ENCODE assay signal across 15 mouse cellular contexts in genomic region chr13:43830892-43831673, GRCm38 (mm10). TPM values are rescaled to one million over a fixed set of nuclear protein-coding genes. Genes with fewer than 3 reads are reported as not detected.
DNase-seq lines count a peak whose midpoint lies in the region; ATAC-seq and TF ChIP-seq lines count a peak whose summit lies in the region.
"Had no signal": no experiment of that assay in that cellular context is flagged by ENCODE, and none has a peak within 500 bp of the region (broad histone marks: within the 10 kb centered on the region; RNA-seq: fewer than 3 reads in every experiment).

No protein-coding gene starts in this region.

- no peak overlapping the region for H3K4me2 ChIP-seq in kidney, embryonic 14.5 days (replicated peaks; ENCODE audit: low read depth, low read length)
- no peak overlapping the region for H3K4me2 ChIP-seq in kidney, embryonic 16.5 days (replicated peaks; ENCODE audit: low read depth, low read length)
- no peak overlapping the region for H3K4me2 ChIP-seq in forebrain, embryonic 13.5 days
- H3K4me2 ChIP-seq in lung, postnatal 0 days (replicated peaks; ENCODE audit: low read depth, low read length) = no peak overlapping the region
- H3K4me2 ChIP-seq: heart, embryonic 15.5 days; liver, embryonic 11.5 days had no signal

- no peaks in the 10 kb centered on the region for H3K36me3 ChIP-seq in kidney, adult 2 months (ENCODE audit: control insufficient read depth, insufficient read depth, low read length)
- no peaks in the 10 kb centered on the region for H3K36me3 ChIP-seq in kidney, embryonic 14.5 days (ENCODE audit: control insufficient read depth, insufficient read depth, low read length)
- H3K36me3 ChIP-seq in kidney, embryonic 16.5 days (ENCODE audit: insufficient read depth, low read length) = no peaks in the 10 kb centered on the region
- H3K36me3 ChIP-seq in forebrain, embryonic 13.5 days (ENCODE audit: poor library complexity, severe bottlenecking) = no peaks in the 10 kb centered on the region
- no peaks in the 10 kb centered on the region for H3K36me3 ChIP-seq in lung, postnatal 0 days (ENCODE audit: insufficient read depth, low read length)
- H3K36me3 ChIP-seq: heart, embryonic 15.5 days; midbrain, embryonic 10.5 days had no signal

- no peak overlapping the region for H3K27ac ChIP-seq in kidney, adult 2 months (ENCODE audit: insufficient read depth, low read depth, low read length)
- no peak overlapping the region for H3K27ac ChIP-seq in kidney, embryonic 14.5 days (ENCODE audit: low read depth, low read length)
- H3K27ac ChIP-seq in kidney, embryonic 16.5 days (ENCODE audit: low read length) = no peak overlapping the region
- H3K27ac ChIP-seq in forebrain, embryonic 13.5 days = no peak overlapping the region
- H3K27ac ChIP-seq in lung, postnatal 0 days (ENCODE audit: low read length) = no peak overlapping the region
- H3K27ac ChIP-seq: heart, embryonic 15.5 days; midbrain, embryonic 10.5 days had no signal

- H3K9ac ChIP-seq in kidney, embryonic 14.5 days (ENCODE audit: low read depth, low read length) = no peak overlapping the region
- H3K9ac ChIP-seq in kidney, embryonic 16.5 days (replicated peaks; ENCODE audit: low read length) = no peak overlapping the region
- no peak overlapping the region for H3K9ac ChIP-seq in forebrain, embryonic 13.5 days
- H3K9ac ChIP-seq in lung, postnatal 0 days (replicated peaks; ENCODE audit: low read depth) = no peak overlapping the region
- H3K9ac ChIP-seq: heart, embryonic 15.5 days had no signal

- DNase-seq in kidney, adult 2 months = peak; percentile 4
- peak; percentile 66 for DNase-seq in gastrocnemius, postnatal 25 days
- peak; percentile 14 to 21 for DNase-seq in thymus, postnatal 10 days (ENCODE audit: low spot score in 2 of 2)
- no peak for DNase-seq in lung, postnatal 0 days (ENCODE audit: low spot score)
- no peak for DNase-seq in adrenal gland, postnatal 14 days
- DNase-seq: cerebellum, adult 8-10 months; embryo, embryonic 11 days; lung, postnatal 14 days had no signal

- no peaks in the 10 kb centered on the region for H3K9me3 ChIP-seq in kidney, embryonic 14.5 days (ENCODE audit: control insufficient read depth, low read length)
- no peaks in the 10 kb centered on the region for H3K9me3 ChIP-seq in kidney, embryonic 16.5 days (ENCODE audit: low read length)
- H3K9me3 ChIP-seq in forebrain, embryonic 13.5 days (replicated peaks) = no peaks in the 10 kb centered on the region
- H3K9me3 ChIP-seq in lung, postnatal 0 days (ENCODE audit: low read length) = no peaks in the 10 kb centered on the region
- H3K9me3 ChIP-seq: heart, embryonic 15.5 days; midbrain, embryonic 10.5 days had no signal

- no peak overlapping the region for H3K4me3 ChIP-seq in kidney, adult 2 months (ENCODE audit: insufficient read depth, low read depth, low read length)
- no peak overlapping the region for H3K4me3 ChIP-seq in kidney, embryonic 14.5 days (ENCODE audit: low read length)
- no peak overlapping the region for H3K4me3 ChIP-seq in kidney, embryonic 16.5 days (ENCODE audit: low read length)
- no peak overlapping the region for H3K4me3 ChIP-seq in forebrain, embryonic 13.5 days
- H3K4me3 ChIP-seq in lung, postnatal 0 days (ENCODE audit: low read depth, low read length) = no peak overlapping the region
- H3K4me3 ChIP-seq: heart, embryonic 15.5 days; midbrain, embryonic 10.5 days had no signal

- ATAC-seq in kidney, embryonic 14.5 days (ENCODE audit: low FRiP score, low TSS enrichment) = no peak
- peak; percentile 80 for ATAC-seq in kidney, embryonic 16.5 days (ENCODE audit: low FRiP score, low TSS enrichment)
- ATAC-seq in forebrain, embryonic 13.5 days = no peak
- no peak for ATAC-seq in lung, postnatal 0 days
- ATAC-seq: inflammation-experienced regulatory T-cells, adult 6 months had no signal

- 65% methylated on average over 8 of the region's 8 CpGs for WGBS in kidney, adult 2 months
- WGBS in kidney, embryonic 14.5 days = 73% methylated on average over 8 of the region's 8 CpGs
- WGBS in kidney, embryonic 16.5 days = 59% methylated on average over 8 of the region's 8 CpGs
- 92% methylated on average over 8 of the region's 8 CpGs for WGBS in forebrain, embryonic 13.5 days
- WGBS in lung, postnatal 0 days = 77% methylated on average over 8 of the region's 8 CpGs

- H3K27me3 ChIP-seq in kidney, adult 2 months (replicated peaks; ENCODE audit: control insufficient read depth, insufficient read depth, low read length) = no peaks in the 10 kb centered on the region; the same call in 1 of the 2 replicates
- H3K27me3 ChIP-seq in kidney, embryonic 14.5 days (ENCODE audit: control insufficient read depth, insufficient read depth, low read length) = no peaks in the 10 kb centered on the region
- H3K27me3 ChIP-seq in kidney, embryonic 16.5 days (ENCODE audit: insufficient read depth, low read length) = no peaks in the 10 kb centered on the region
- no peaks in the 10 kb centered on the region for H3K27me3 ChIP-seq in forebrain, embryonic 13.5 days
- no peaks in the 10 kb centered on the region for H3K27me3 ChIP-seq in lung, postnatal 0 days (replicated peaks; ENCODE audit: insufficient read depth, low read length)
- H3K27me3 ChIP-seq: heart, embryonic 15.5 days had no signal

- no peak for TF ChIP-seq EP300 in lung, postnatal 0 days (IDR thresholded peaks at IDR 0.05)

- H3K4me1 ChIP-seq in kidney, adult 2 months (ENCODE audit: control insufficient read depth, insufficient read depth, low read length) = no peaks in the 10 kb centered on the region
- H3K4me1 ChIP-seq in kidney, embryonic 14.5 days (ENCODE audit: control insufficient read depth, insufficient read depth, low read length) = 0 out of 2 replicates have a peak, but pooled peaks cover 4% of the 10 kb centered on the region
- 0 out of 2 replicates have a peak, but pooled peaks cover 4% of the 10 kb centered on the region for H3K4me1 ChIP-seq in kidney, embryonic 16.5 days (ENCODE audit: insufficient read depth, low read length)
- peaks cover 2% of the 10 kb centered on the region for H3K4me1 ChIP-seq in forebrain, embryonic 13.5 days
- H3K4me1 ChIP-seq in lung, postnatal 0 days (ENCODE audit: insufficient read depth, low read depth, low read length) = no peaks in the 10 kb centered on the region
- H3K4me1 ChIP-seq: midbrain, embryonic 10.5 days had no signal

- TF ChIP-seq CTCF in kidney, adult 2 months (conservative IDR thresholded peaks at IDR 0.05; ENCODE audit: insufficient read depth, insufficient read length, low read depth, low read length) = no peak
- no peak for TF ChIP-seq CTCF in lung, postnatal 0 days (IDR thresholded peaks at IDR 0.05)

- TF ChIP-seq POLR2A in kidney, adult 2 months (IDR thresholded peaks at IDR 0.05; ENCODE audit: low read depth, low read length) = no peak

RNA-seq across cellular contexts. Expression of gene Cd83, which starts 46.5 kb away (rescaled TPM):
- 1.8 and 3.3 TPM in 2 replicates for polyA plus RNA-seq in kidney, adult 2 months (2012; rRNA removed)
- polyA plus RNA-seq in kidney, embryonic 14.5 days (2014; fragmentation: Nextera tagmentation; extraction: Ambion mirVana) = 26.8 and 34.6 TPM in 2 replicates
- under 1 TPM; 0.67 to 0.77 TPM for total RNA-seq in gastrocnemius, postnatal 25 days (2021)
- polyA plus RNA-seq in kidney, embryonic 16.5 days (2015; fragmentation: Nextera tagmentation; extraction: Ambion mirVana) = 35.0 and 35.2 TPM in 2 replicates
- 3.8 TPM in 2 replicates for polyA plus RNA-seq in forebrain, embryonic 13.5 days (2015; fragmentation: Nextera tagmentation; extraction: Ambion mirVana)
- 19.0 and 30.7 TPM in 2 replicates for polyA plus RNA-seq in lung, postnatal 0 days (2015; fragmentation: Nextera tagmentation; extraction: Ambion mirVana)
- total RNA-seq in adrenal gland, postnatal 14 days (2021) = 2.5 and 4.8 TPM in 2 replicates

Comparison
In these comparisons a context has a peak if more than half of its experiments do, and no peak if none do; other contexts are left out.
1. DNase-seq: peak in kidney, adult 2 months (single experiment), gastrocnemius, postnatal 25 days (single experiment) and thymus, postnatal 10 days (2 of 2); none in lung, postnatal 0 days (single experiment) and adrenal gland, postnatal 14 days (single experiment).